Mouse (Mus musculus) kidney, embryonic 14.5 days (tissue): ENCODE results near the gene Has1. TPM values are rescaled to one million over a fixed set of nuclear protein-coding genes. Genes with fewer than 3 reads are reported as not detected.
A peak's percentile ranks its signal among the peaks of the same experiment; 100 is the strongest.

Experiments used
- ATAC-seq: fragments of 200-750 bp; cut with Nextera tagmentation; 2 replicates; pipeline ENCODE4 v1.8.0; 2017; ENCODE audit warnings: moderate number of reproducible peaks, mild to moderate bottlenecking, moderate TSS enrichment, moderate library complexity; ENCODE audit not compliant: low FRiP score, low TSS enrichment
- H3K27ac ChIP-seq: fragments of 300-500 bp; sonication (generic); 2 replicates; pipeline ENCODE4 v1.5.1; 2014; ENCODE audit warnings: low read depth, mild to moderate bottlenecking, low read length, moderate library complexity, mixed read lengths
- H3K27me3 ChIP-seq: fragments of 300-500 bp; sonication (generic); 2 replicates; pipeline ENCODE4 v1.6.1; 2014; ENCODE audit warnings: mild to moderate bottlenecking, low read length; ENCODE audit not compliant: control insufficient read depth, insufficient read depth
- H3K36me3 ChIP-seq: fragments of 300-500 bp; sonication (generic); 2 replicates; pipeline ENCODE4 v1.6.1; 2014; ENCODE audit warnings: low read length, mixed read lengths; ENCODE audit not compliant: control insufficient read depth, insufficient read depth
- H3K4me1 ChIP-seq: fragments of 300-500 bp; sonication (generic); 2 replicates; pipeline ENCODE4 v1.6.1; 2014; ENCODE audit warnings: low read length, mixed read lengths; ENCODE audit not compliant: control insufficient read depth, insufficient read depth
- H3K4me2 ChIP-seq: fragments of 300-500 bp; sonication (generic); replicated peaks from 2 replicates; pipeline ENCODE4 v1.6.1; 2014; ENCODE audit warnings: low read depth, mild to moderate bottlenecking, low read length
- H3K4me3 ChIP-seq: fragments of 300-500 bp; sonication (generic); 2 replicates; pipeline ENCODE4 v1.5.1; 2014; ENCODE audit warnings: mild to moderate bottlenecking, low read length
- H3K9ac ChIP-seq: fragments of 300-500 bp; sonication (generic); 2 replicates; pipeline ENCODE4 v1.6.1; 2014; ENCODE audit warnings: low read depth, mild to moderate bottlenecking, low read length, moderate library complexity
- H3K9me3 ChIP-seq: fragments of 300-500 bp; sonication (generic); 2 replicates; pipeline ENCODE4 v1.6.1; 2016; ENCODE audit warnings: low read length; ENCODE audit not compliant: control insufficient read depth
- WGBS: fragments of 180-500 bp; shearing (Covaris S2); extraction: QIAGEN DNeasy Blood & Tissue Kit; methylation state at CpG from one replicate; pipeline ENCODE4 v1.1.7; 2014; 5-methylcytosine and 5-hydroxymethylcytosine counted together
- polyA plus RNA-seq: library from polyadenylated mRNA; unstranded; fragments of >200 nt; fragmentation: Nextera tagmentation; extraction: Ambion mirVana; gene quantifications from 2 replicates; pipeline ENCODE4 v1.2.1, GENCODE M21; 2014

Has1 gene
- 1.1 and 1.6 TPM in 2 replicates for polyA plus RNA-seq

GRCm38 (mm10) chr17:17855064-17855838 lies at the start of gene Has1:
Gene Has1, minus strand, starts transcription at chr17:17855205.
- Histone ChIP-seq H3K9me3 (no peaks in the 10 kb centered on the region), H3K27me3 (peaks cover 2% of the 10 kb centered on the region), H3K4me3 (no peak within 1 kb of the TSS), H3K4me1 (no peaks in the 10 kb centered on the region), H3K36me3 (no peaks in the 10 kb centered on the region), H3K27ac (no peak within 1 kb of the TSS), H3K9ac (no peak within 1 kb of the TSS), H3K4me2 (no peak within 1 kb of the TSS)
- ATAC-seq, result 0 out of 2 replicates have a peak, but pooled peaks have one; percentile 45
- 35% methylated on average over 8 of the region's 8 CpGs for WGBS

GRCm38 (mm10) chr17:17900768-17901167 lies 45.8 kb upstream of the Has1 start:
- no peak overlapping the region for H3K4me2 ChIP-seq
- H3K36me3 ChIP-seq, result no peaks in the 10 kb centered on the region
- H3K4me3 ChIP-seq, result no peak overlapping the region
- H3K9me3 ChIP-seq, result no peaks in the 10 kb centered on the region
- no peak overlapping the region for H3K27ac ChIP-seq
- 95% methylated on average over 1 of the region's 1 CpGs for WGBS
- no peaks in the 10 kb centered on the region for H3K27me3 ChIP-seq
- no peaks in the 10 kb centered on the region for H3K4me1 ChIP-seq
- no peak overlapping the region for H3K9ac ChIP-seq
- no peak for ATAC-seq

DNA sequence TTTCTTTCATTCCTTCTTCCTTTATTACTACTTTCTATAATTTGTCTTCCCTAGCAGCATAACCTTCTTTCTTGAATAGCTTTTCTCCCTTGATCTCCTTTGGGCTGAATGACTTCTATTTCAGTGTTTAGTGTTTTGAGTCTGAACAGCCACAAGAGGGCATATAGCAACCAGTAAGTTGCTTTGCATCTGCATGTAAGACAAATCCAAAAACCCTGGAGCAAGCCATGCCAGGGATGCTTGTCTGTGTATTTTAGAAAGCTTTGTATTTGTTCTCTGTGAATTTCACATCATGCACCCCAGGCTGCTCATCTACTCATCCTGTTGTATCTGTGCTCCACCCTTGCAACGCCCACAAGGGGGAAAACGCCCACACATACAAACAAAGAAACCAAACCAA lies 44.3 kb upstream of the Has1 start:
- no peak overlapping the region for H3K9ac ChIP-seq
- H3K27me3 ChIP-seq, result no peaks in the 10 kb centered on the region
- no peak overlapping the region for H3K4me2 ChIP-seq
- no peak overlapping the region for H3K4me3 ChIP-seq
- H3K36me3 ChIP-seq, result no peaks in the 10 kb centered on the region
- H3K27ac ChIP-seq, result no peak overlapping the region
- no peaks in the 10 kb centered on the region for H3K9me3 ChIP-seq
- ATAC-seq, result no peak
- WGBS, result 79% methylated on average over 2 of the region's 2 CpGs
- no peaks in the 10 kb centered on the region for H3K4me1 ChIP-seq

DNA sequence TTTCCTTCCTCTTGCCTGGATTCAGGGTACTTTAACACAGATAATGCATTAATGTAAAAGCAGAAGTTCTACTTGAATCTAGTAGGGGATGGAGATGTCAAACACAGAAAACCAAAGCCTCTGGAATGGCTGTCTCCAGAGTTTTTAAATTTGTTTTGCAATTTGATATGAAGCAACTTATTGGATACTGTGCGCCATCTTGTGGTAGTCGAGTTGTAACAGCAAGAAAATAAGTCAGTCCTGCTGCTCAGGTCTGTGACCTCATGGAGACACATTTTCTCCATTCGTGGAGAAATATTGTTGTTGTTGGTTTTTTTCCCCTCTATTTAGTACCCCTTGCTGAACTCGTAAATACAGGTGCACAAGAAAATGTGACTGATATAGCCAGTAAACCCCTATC lies 41.0 kb upstream of the Has1 start:
- Histone ChIP-seq H3K36me3 (no peaks in the 10 kb centered on the region), H3K9me3 (no peaks in the 10 kb centered on the region), H3K27ac (no peak overlapping the region), H3K4me2 (no peak overlapping the region), H3K27me3 (no peaks in the 10 kb centered on the region), H3K4me1 (no peaks in the 10 kb centered on the region), H3K9ac (no peak overlapping the region), H3K4me3 (no peak overlapping the region)
- no peak for ATAC-seq
- 7% methylated on average over 4 of the region's 4 CpGs for WGBS

GRCm38 (mm10) chr17:17889732-17890425 lies 34.9 kb upstream of the Has1 start:
- Histone ChIP-seq H3K27ac (no peak overlapping the region), H3K4me1 (no peaks in the 10 kb centered on the region), H3K4me3 (no peak overlapping the region), H3K27me3 (no peaks in the 10 kb centered on the region), H3K9ac (no peak overlapping the region), H3K9me3 (no peaks in the 10 kb centered on the region), H3K36me3 (no peaks in the 10 kb centered on the region), H3K4me2 (no peak overlapping the region)
- WGBS, result 89% methylated on average over 2 of the region's 2 CpGs
- no peak for ATAC-seq

GRCm38 (mm10) chr17:17887774-17888248 lies 32.8 kb upstream of the Has1 start, which contains the start of the genes Fpr2 and Fpr3:
Gene Fpr2, plus strand, starts transcription at chr17:17887824.
Gene Fpr3, plus strand, starts transcription at chr17:17887852.
- no peak within 1 kb of the TSS for H3K9ac ChIP-seq
- H3K27ac ChIP-seq, result no peak within 1 kb of the TSS
- no peak within 1 kb of the TSS for H3K4me3 ChIP-seq
- H3K4me2 ChIP-seq, result no peak within 1 kb of the TSS
- H3K36me3 ChIP-seq, result no peaks in the 10 kb centered on the region
- 57% methylated on average over 1 of the region's 1 CpGs for WGBS
- no peaks in the 10 kb centered on the region for H3K4me1 ChIP-seq
- no peak for ATAC-seq
- H3K9me3 ChIP-seq, result no peaks in the 10 kb centered on the region
- no peaks in the 10 kb centered on the region for H3K27me3 ChIP-seq

DNA sequence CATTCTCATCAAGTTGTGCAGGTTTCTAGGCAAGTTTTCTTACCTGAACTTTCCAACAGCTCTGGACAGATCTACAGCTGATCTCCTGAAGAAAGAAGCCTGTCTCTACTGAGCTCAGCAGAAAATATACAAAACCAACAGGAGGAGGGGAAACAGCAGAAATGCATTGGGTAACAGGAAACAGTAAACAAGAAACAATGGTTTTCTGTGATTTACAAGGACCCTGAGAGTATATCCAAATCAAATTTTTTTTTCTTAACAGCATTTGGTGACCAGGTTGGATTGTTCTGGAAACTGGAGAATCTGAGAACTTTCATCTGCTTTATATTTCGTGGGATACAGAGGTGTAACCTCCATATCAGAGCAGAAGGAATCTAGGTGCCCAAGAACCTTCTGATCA lies 28.8 kb upstream of the Has1 start, which contains the start of gene Fpr1:
Gene Fpr1, minus strand, starts transcription at position 101 of the 400 bp plus-strand sequence.
- Histone ChIP-seq H3K9ac (no peak within 1 kb of the TSS), H3K4me2 (no peak within 1 kb of the TSS), H3K4me1 (no peaks in the 10 kb centered on the region), H3K9me3 (no peaks in the 10 kb centered on the region), H3K4me3 (no peak within 1 kb of the TSS), H3K36me3 (no peaks in the 10 kb centered on the region), H3K27ac (no peak within 1 kb of the TSS), H3K27me3 (no peaks in the 10 kb centered on the region)
- no peak for ATAC-seq
- WGBS, result 72% methylated on average over 1 of the region's 1 CpGs

- ATAC-seq, result no peak
- 72% methylated on average over 3 of the region's 3 CpGs for whole genome bisulfite sequencing
Measured at GRCm38 (mm10) chr17:17882672-17883071, 27.7 kb upstream of the Has1 start.

DNA sequence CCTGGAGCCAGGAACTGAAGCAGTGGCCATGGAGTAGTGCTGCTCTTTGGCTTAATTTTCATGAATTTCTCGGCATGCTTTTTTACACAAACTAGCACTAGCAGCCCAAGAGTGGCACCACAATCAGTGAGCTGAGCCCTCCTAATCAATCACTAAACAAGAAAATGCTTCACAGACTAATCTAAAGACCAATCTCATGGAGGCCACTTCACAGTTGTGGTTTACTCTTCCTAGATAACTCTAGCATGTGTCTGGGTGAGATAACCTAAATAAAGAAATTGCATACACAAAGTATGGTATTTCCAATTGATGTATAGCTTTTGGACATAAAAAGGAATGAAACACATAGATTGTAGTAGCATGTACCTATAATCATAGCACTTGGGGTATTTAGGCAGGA lies 24.3 kb upstream of the Has1 start:
- ATAC-seq, result no peak
- Histone ChIP-seq H3K27ac (no peak overlapping the region), H3K9me3 (no peaks in the 10 kb centered on the region), H3K4me2 (no peak overlapping the region), H3K27me3 (no peaks in the 10 kb centered on the region), H3K4me1 (no peaks in the 10 kb centered on the region), H3K9ac (no peak overlapping the region), H3K36me3 (no peaks in the 10 kb centered on the region), H3K4me3 (no peak overlapping the region)
- 81% methylated on average over 1 of the region's 1 CpGs for WGBS

More at GRCm38 (mm10) chr17:17882672-17883071, 27.7 kb upstream of the Has1 start:
- Histone ChIP-seq H3K4me1 (no peaks in the 10 kb centered on the region), H3K4me3 (no peak overlapping the region), H3K27me3 (no peaks in the 10 kb centered on the region), H3K9ac (no peak overlapping the region), H3K36me3 (no peaks in the 10 kb centered on the region), H3K9me3 (no peaks in the 10 kb centered on the region), H3K27ac (no peak overlapping the region), H3K4me2 (no peak overlapping the region)
